Mouse (Mus musculus): ENCODE data around the gene Ulk1. TPM values are rescaled to one million over a fixed set of nuclear protein-coding genes. Genes with fewer than 3 reads are reported as not detected.
"Not testable (repeated sequence)": the region's sequence is repeated elsewhere in the genome, so short reads cannot be mapped to it uniquely, and the experiment has no call there.

Gene Ulk1
- polyA plus RNA-seq, 1 experiment from 2014 or later, result 52.6 TPM

DNA sequence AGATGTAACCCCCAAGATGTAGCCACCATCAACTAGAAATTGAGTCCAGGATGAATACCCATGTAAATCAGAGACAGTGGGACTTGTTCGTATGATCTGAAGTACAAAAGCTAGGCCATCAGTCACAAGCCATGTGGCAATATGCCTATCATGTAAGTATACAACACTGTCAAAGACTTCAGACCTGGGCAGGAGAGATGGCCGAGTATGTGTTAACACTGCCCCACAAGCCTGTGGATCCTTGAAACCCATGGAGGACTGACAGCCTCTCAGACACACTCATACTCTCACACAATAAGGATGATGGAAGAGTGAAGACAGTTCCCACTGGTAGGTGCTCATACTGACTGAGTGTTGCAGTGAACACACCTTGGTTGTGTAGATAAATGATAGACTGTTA is 33.8 kb downstream of the Ulk1 start:
- Histone ChIP-seq H3K4me3 (ENCODE audit: low read depth, low read length) (no peak overlapping the region), H3K36me3 (ENCODE audit: control insufficient read depth, insufficient read depth, low read length) (peaks cover 8% of the 10 kb centered on the region; the same call in 1 of the 2 replicates)

DNA sequence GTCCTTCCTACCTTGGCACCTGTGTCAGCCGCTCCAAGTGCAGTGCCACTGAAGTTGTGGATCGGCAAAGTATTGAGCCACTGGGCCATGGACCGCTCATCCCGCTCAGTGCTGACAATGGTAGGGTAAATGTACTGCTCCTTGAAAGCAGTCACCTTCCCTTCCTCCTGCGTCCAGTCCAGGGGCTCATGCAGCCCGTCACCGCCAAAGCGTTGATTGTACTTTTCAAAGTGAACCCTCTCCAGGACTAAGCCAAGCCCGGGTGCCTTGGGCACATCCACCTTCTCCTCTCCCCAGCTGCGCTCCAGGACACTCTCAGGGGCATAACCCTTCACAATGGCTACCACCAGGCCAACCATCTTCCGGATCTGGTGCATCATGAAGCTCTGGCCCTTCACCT is 35.4 kb downstream of the Ulk1 start:
- WGBS, result 98% methylated on average over 11 of the region's 11 CpGs
- no peak overlapping the region for H3K9ac ChIP-seq (replicated peaks; ENCODE audit: low read depth, low read length)

More for the DNA sequence above, 33.8 kb downstream of the Ulk1 start:
- Histone ChIP-seq H3K27ac (ENCODE audit: low read depth, low read length) (no peak overlapping the region), H3K4me2 (ENCODE audit: low read depth, low read length) (no peak overlapping the region), H3K4me1 (ENCODE audit: control insufficient read depth, insufficient read depth, low read length) (peaks cover 11% of the 10 kb centered on the region; the same call in 1 of the 2 replicates), H3K27me3 (ENCODE audit: control insufficient read depth, insufficient read depth, low read length) (no peaks in the 10 kb centered on the region), H3K9me3 (ENCODE audit: control insufficient read depth, low read length) (no peaks in the 10 kb centered on the region), H3K9ac (replicated peaks; ENCODE audit: low read depth, low read length) (no peak overlapping the region)
- 90% methylated on average over 2 of the region's 2 CpGs for WGBS
- no peak for ATAC-seq (ENCODE audit: low read depth)

GRCm38 (mm10) chr5:110772945-110773344 is 37.0 kb downstream of the Ulk1 start:
- not testable (repeated sequence) for H3K4me2 ChIP-seq (ENCODE audit: low read depth, low read length); H3K9ac ChIP-seq (replicated peaks; ENCODE audit: low read depth, low read length); H3K4me3 ChIP-seq (ENCODE audit: low read depth, low read length); H3K36me3 ChIP-seq (ENCODE audit: control insufficient read depth, insufficient read depth, low read length); H3K9me3 ChIP-seq (ENCODE audit: control insufficient read depth, low read length); H3K27ac ChIP-seq (ENCODE audit: low read depth, low read length); H3K4me1 ChIP-seq (ENCODE audit: control insufficient read depth, insufficient read depth, low read length); H3K27me3 ChIP-seq (ENCODE audit: control insufficient read depth, insufficient read depth, low read length); ATAC-seq (ENCODE audit: low read depth)
- WGBS, result 97% methylated on average over 10 of the region's 10 CpGs

More for the DNA sequence above, 35.4 kb downstream of the Ulk1 start:
- H3K9me3 ChIP-seq (ENCODE audit: control insufficient read depth, low read length), result no peaks in the 10 kb centered on the region
- H3K27me3 ChIP-seq (ENCODE audit: control insufficient read depth, insufficient read depth, low read length), result no peaks in the 10 kb centered on the region
- no peak overlapping the region for H3K4me3 ChIP-seq (ENCODE audit: low read depth, low read length)
- no peak overlapping the region for H3K4me2 ChIP-seq (ENCODE audit: low read depth, low read length)
- ATAC-seq (ENCODE audit: low read depth), result no peak
- peaks cover 1% of the 10 kb centered on the region for H3K4me1 ChIP-seq (ENCODE audit: control insufficient read depth, insufficient read depth, low read length)
- H3K36me3 ChIP-seq (ENCODE audit: control insufficient read depth, insufficient read depth, low read length), result peaks cover 8% of the 10 kb centered on the region; the same call in 1 of the 2 replicates
- no peak overlapping the region for H3K27ac ChIP-seq (ENCODE audit: low read depth, low read length)

DNA sequence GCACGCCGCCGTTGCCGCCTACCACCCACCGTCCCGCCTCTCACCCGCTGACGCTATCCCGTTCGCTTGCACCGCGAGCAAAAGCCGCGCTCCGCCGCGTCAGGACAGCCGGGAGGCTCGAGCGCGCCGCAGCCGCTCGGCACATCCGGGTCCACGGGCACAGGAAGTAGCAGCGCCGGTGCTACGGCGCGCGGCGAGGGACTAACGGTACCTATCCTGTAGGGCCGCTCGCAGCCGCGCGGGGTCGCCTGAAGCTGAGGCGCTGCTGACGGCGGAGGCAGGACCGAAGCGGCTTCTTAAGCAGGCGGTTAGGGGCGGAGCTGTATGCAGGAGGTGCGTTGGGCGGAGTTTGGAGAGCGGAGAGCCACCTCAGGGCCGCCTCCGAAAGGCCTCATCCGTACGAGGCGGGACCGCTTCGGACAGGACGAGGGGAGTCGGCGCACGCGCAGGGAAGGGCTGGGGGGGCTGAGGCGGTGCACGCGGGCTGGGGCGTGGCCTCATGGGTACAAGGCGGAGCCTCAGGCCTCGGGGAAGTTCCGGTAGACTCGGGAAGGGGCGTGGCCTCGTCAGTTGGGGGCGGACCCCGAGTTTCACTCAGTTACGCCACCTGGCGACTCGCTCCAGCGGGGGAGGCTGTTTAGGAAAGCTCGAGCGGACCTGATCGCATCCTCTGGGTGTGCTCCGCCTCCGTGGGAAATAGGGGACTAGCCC is 39.3 kb downstream of the Ulk1 start, which contains the start of gene Ep400:
Gene Ep400, minus strand, starts transcription at position 270 of the 711 bp plus-strand sequence.
- under 1% methylated on average over 80 of the region's 83 CpGs for WGBS

DNA sequence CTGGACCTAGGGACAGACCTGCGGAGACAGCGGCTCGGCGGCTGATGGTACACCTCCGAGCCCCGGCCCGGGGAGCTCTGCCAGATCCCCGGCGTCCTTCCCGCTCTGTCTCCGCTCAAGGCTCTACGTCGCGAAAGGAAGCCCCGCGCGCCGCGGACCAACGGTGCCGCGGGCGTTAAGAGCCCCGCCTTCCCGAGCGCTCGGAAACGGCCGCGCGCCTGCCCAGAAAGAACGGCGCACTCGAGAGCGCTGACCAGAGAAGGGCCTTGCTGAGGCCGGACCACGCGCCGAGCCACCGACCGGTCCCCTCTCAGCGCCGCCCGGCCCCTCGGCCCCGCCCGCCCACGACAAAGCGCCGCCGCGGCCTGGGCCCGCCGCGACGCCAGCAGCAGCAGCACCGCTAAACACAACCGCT is 39.9 kb downstream of the Ulk1 start:
- peaks cover 2% of the 10 kb centered on the region; the same call in 1 of the 2 replicates for H3K36me3 ChIP-seq (ENCODE audit: control insufficient read depth, insufficient read depth, low read length)
- H3K4me1 ChIP-seq (ENCODE audit: control insufficient read depth, insufficient read depth, low read length), result peaks cover 9% of the 10 kb centered on the region
- whole genome bisulfite sequencing, result under 1% methylated on average over 58 of the region's 58 CpGs
- H3K9ac ChIP-seq (replicated peaks; ENCODE audit: low read depth, low read length), result peak overlapping the region; percentile 80
- peak overlapping the region; percentile 90 for H3K27ac ChIP-seq (ENCODE audit: low read depth, low read length)
- peak overlapping the region; percentile 62 for H3K4me2 ChIP-seq (ENCODE audit: low read depth, low read length)
- H3K27me3 ChIP-seq (ENCODE audit: control insufficient read depth, insufficient read depth, low read length), result no peaks in the 10 kb centered on the region
- no peak; the same call in 1 of the 2 replicates for ATAC-seq (ENCODE audit: low read depth)
- H3K9me3 ChIP-seq (ENCODE audit: control insufficient read depth, low read length), result no peaks in the 10 kb centered on the region
- peak overlapping the region; percentile 73 for H3K4me3 ChIP-seq (ENCODE audit: low read depth, low read length)

More for the DNA sequence above, 39.3 kb downstream of the Ulk1 start, which contains the start of gene Ep400:
- Histone ChIP-seq H3K27me3 (ENCODE audit: control insufficient read depth, insufficient read depth, low read length) (no peaks in the 10 kb centered on the region), H3K9ac (replicated peaks; ENCODE audit: low read depth, low read length) (peak within 1 kb of the TSS; percentile 80), H3K27ac (ENCODE audit: low read depth, low read length) (peak within 1 kb of the TSS; percentile 90), H3K4me3 (ENCODE audit: low read depth, low read length) (peak within 1 kb of the TSS; percentile 73), H3K4me2 (ENCODE audit: low read depth, low read length) (peak within 1 kb of the TSS; percentile 62), H3K36me3 (ENCODE audit: control insufficient read depth, insufficient read depth, low read length) (peaks cover 8% of the 10 kb centered on the region; the same call in 1 of the 2 replicates), H3K4me1 (ENCODE audit: control insufficient read depth, insufficient read depth, low read length) (peaks cover 9% of the 10 kb centered on the region), H3K9me3 (ENCODE audit: control insufficient read depth, low read length) (no peaks in the 10 kb centered on the region)
- ATAC-seq (ENCODE audit: low read depth), result peak; percentile 98

DNA sequence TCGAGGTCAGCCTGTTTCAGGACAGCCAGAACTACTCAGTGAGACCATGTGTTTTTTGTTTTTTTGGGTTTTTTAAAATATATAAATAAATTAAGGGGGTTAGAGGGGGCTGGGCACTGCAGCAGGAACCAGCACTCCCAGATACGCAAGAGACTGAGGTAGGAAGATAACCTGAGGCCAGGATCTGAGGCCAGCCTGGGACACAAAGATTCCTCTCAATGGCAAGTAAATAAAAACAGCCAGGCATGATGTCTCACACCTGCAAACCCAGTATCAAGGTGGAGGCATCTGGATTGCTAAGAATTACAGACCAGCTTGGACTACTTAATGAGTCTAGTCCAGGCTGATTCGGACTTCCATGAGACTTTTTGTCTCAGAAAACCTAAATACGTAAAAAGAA is 40.6 kb downstream of the Ulk1 start:
- no peaks in the 10 kb centered on the region for H3K27me3 ChIP-seq (ENCODE audit: control insufficient read depth, insufficient read depth, low read length)
- H3K9ac ChIP-seq (replicated peaks; ENCODE audit: low read depth, low read length), result peak overlapping the region; percentile 80; the same call in 1 of the 2 replicates
- H3K36me3 ChIP-seq (ENCODE audit: control insufficient read depth, insufficient read depth, low read length), result no peaks in the 10 kb centered on the region
- H3K27ac ChIP-seq (ENCODE audit: low read depth, low read length), result no peak overlapping the region
- H3K4me2 ChIP-seq (ENCODE audit: low read depth, low read length), result peak overlapping the region; percentile 62
- 66% methylated on average over 4 of the region's 4 CpGs for WGBS
- peaks cover 9% of the 10 kb centered on the region for H3K4me1 ChIP-seq (ENCODE audit: control insufficient read depth, insufficient read depth, low read length)
- no peak for ATAC-seq (ENCODE audit: low read depth)
- H3K4me3 ChIP-seq (ENCODE audit: low read depth, low read length), result peak overlapping the region; percentile 73
- no peaks in the 10 kb centered on the region for H3K9me3 ChIP-seq (ENCODE audit: control insufficient read depth, low read length)

- 94% methylated on average over 8 of the region's 8 CpGs for WGBS
- Histone ChIP-seq H3K4me3 (ENCODE audit: low read depth, low read length) (no peak overlapping the region), H3K4me1 (ENCODE audit: control insufficient read depth, insufficient read depth, low read length) (peaks cover 3% of the 10 kb centered on the region; the same call in 1 of the 2 replicates), H3K9me3 (ENCODE audit: control insufficient read depth, low read length) (no peaks in the 10 kb centered on the region), H3K27ac (ENCODE audit: low read depth, low read length) (no peak overlapping the region), H3K36me3 (ENCODE audit: control insufficient read depth, insufficient read depth, low read length) (no peaks in the 10 kb centered on the region), H3K27me3 (ENCODE audit: control insufficient read depth, insufficient read depth, low read length) (no peaks in the 10 kb centered on the region), H3K4me2 (ENCODE audit: low read depth, low read length) (no peak overlapping the region), H3K9ac (replicated peaks; ENCODE audit: low read depth, low read length) (no peak overlapping the region)
- ATAC-seq (ENCODE audit: low read depth), result no peak
These were observed 46.0 kb downstream of the Ulk1 start for GRCm38 (mm10) chr5:110763890-110764289.

GRCm38 (mm10) chr5:110745021-110745420 is 64.9 kb downstream of the Ulk1 start:
- H3K4me2 ChIP-seq (ENCODE audit: low read depth, low read length), result no peak overlapping the region
- no peaks in the 10 kb centered on the region for H3K4me1 ChIP-seq (ENCODE audit: control insufficient read depth, insufficient read depth, low read length)
- no peak overlapping the region for H3K27ac ChIP-seq (ENCODE audit: low read depth, low read length)
- whole genome bisulfite sequencing, result 97% methylated on average over 1 of the region's 1 CpGs
- no peak overlapping the region for H3K4me3 ChIP-seq (ENCODE audit: low read depth, low read length)
- H3K27me3 ChIP-seq (ENCODE audit: control insufficient read depth, insufficient read depth, low read length), result no peaks in the 10 kb centered on the region
- no peak overlapping the region for H3K9ac ChIP-seq (replicated peaks; ENCODE audit: low read depth, low read length)
- ATAC-seq (ENCODE audit: low read depth), result no peak
- no peaks in the 10 kb centered on the region for H3K9me3 ChIP-seq (ENCODE audit: control insufficient read depth, low read length)
- 0 out of 2 replicates have a peak, but pooled peaks cover under 1% of the 10 kb centered on the region for H3K36me3 ChIP-seq (ENCODE audit: control insufficient read depth, insufficient read depth, low read length)

Data from neural tube, embryonic 14.5 days (tissue).